Mouse (Mus musculus): ENCODE results near the gene Elp1.

Elp1 gene

GRCm38 (mm10) chr4:56768913-56769312 is 33.2 kb downstream of the Elp1 start:
- DNase-seq (ENCODE audit: low spot score) = no peak

GRCm38 (mm10) chr4:56767861-56768284 is 34.3 kb downstream of the Elp1 start:
- peak; percentile 27 for DNase-seq (ENCODE audit: low spot score)

GRCm38 (mm10) chr4:56757693-56758092 is 44.4 kb downstream of the Elp1 start:
- DNase-seq (ENCODE audit: low spot score) = no peak

DNA sequence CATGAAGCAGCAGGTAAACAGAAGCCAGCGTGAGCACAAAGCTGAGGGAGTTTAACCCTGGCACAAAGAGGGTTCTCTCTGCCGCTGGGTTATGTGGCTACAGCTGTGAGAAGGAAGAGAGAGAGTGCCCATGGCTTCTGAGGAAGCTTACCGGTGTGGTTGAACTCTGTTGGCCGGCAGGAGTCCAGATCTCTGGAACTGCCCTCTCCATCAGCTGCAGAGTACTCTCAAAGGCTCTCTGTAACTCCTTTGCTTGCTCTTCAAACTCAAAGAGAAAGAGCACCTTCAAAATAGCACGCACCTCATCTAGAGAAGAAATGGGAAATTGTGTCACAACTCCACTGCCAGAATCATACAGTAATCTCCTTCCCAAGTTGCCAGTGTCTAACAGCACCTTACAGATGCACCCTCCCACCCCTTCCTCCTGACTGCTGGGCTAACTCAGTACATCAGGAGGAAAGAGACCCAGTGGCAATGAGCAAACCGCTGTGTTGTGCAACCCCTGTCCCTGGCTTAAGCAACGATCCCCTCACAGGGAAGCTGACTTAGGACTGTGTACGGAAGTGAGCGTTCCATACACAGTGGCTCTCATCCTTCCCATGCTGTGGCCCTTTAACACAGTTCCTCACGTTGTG is 45.0 kb downstream of the Elp1 start:
- DNase-seq (ENCODE audit: low spot score) = no peak

- no peak for DNase-seq (ENCODE audit: low spot score)
Measured at GRCm38 (mm10) chr4:56756021-56756420, 46.1 kb downstream of the Elp1 start.

GRCm38 (mm10) chr4:56747456-56747855 is 54.7 kb downstream of the Elp1 start:
- DNase-seq (ENCODE audit: low spot score) = no peak

DNA sequence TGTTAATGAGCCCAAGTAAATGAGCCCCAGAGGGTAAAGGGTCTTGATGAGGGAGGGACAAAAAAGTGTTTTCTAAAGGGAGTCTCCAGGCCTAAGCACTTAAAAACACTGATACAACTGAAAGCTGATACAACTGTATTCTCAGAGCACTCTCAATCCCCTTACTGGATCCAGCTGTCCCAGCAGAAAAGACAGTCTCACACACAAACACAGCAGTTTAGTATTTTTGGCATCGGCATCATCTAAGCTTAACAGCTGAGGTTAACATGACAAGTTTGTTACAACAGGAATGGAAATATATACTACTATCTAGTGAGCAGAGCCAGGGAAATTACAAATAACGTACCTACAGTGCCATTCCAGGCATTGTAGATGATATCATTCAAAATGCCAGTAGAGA is 55.8 kb downstream of the Elp1 start:
- no peak for DNase-seq (ENCODE audit: low spot score)

DNA sequence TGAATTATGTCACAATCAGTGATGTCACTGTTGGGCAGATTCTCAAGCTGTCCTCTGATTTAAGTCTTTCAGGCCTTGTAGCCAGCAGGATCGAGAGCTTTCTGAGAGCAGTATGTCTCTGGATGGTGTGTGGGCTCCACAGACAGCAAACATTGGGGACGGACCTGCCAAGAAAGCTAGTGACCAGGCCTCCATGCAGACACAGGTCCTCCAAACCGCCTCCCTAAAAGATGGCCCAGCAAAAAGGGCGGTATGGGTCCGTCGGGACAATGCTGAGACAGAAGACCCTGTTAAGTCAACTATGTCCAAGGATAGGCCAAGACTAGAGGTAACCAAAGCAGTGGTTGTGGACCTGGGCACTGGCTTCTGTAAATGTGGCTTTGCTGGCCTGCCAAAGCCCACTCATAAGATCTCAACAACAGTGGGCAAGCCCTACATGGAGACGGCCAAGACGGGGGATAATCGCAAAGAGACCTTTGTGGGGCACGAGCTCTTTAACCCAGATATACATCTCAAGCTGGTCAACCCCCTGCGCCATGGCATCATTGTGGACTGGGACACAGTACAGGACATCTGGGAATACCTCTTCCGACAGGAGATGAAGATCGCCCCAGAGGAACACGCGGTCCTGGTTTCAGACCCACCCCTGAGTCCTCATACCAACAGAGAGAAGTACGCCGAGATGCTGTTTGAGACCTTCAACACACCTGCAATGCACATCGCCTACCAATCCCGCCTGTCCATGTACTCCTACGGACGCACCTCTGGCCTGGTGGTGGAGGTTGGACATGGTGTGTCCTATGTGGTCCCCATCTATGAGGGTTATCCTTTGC is 58.6 kb downstream of the Elp1 start, which contains the start of gene Actl7a:
Gene Actl7a, plus strand, starts transcription at position 51 of the 833 bp plus-strand sequence.
- DNase-seq (ENCODE audit: low spot score) = peak; percentile 15

- no peak for DNase-seq (ENCODE audit: low spot score)
Measured at GRCm38 (mm10) chr4:56742698-56743097, 59.4 kb downstream of the Elp1 start.

- DNase-seq (ENCODE audit: low spot score) = no peak
Measured at GRCm38 (mm10) chr4:56741041-56741493, 61.1 kb downstream of the Elp1 start, which contains the start of gene Actl7b. Actl7b (minus strand) TSS chr4:56741443.

DNA sequence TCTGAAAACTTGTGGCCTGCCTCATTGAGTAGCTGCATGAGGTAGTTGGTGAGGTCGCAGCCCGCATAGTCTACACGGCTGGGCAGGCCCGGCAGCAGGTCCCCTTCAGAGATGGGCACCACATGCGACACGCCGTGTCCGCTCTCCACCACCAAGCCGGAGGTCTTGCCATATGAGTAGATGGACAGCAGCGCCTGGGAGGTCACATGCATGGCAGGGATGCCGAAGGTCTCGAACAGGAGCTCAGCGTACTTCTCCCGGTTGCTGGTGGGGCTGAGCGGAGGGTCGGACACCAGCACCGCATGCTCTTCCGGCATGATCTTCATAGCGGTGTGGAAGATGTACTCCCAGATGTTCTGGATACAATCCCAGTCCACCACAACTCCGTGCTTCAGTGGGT is 61.5 kb downstream of the Elp1 start:
- no peak for DNase-seq (ENCODE audit: low spot score)

DNA sequence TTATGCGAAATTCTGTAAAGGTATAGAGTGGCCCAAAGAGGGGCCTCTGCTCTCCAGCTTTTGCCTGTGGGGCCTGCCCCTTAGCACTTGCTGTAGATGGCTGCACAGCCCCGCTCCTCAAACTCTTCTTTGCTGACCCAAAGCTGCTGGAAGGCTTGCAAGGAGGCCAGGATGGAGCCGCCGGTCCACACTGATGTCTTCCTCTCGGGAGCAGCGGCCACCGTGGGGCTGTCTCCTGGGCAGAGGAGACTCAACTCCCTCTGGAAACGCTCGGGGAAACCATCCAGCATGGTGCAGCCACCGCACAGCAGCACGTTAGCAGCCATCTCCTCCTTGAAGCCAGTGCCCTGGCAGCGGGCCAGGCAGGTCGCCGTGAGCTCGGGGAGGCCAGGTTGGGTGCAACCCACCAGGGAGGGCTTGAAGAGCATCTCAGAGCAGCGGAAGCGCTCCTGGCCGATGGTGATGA is 62.1 kb downstream of the Elp1 start, which contains the start of gene Gm26657:
Gene Gm26657, plus strand, starts transcription at position 51 of the 466 bp plus-strand sequence.
- no peak for DNase-seq (ENCODE audit: low spot score)

DNA sequence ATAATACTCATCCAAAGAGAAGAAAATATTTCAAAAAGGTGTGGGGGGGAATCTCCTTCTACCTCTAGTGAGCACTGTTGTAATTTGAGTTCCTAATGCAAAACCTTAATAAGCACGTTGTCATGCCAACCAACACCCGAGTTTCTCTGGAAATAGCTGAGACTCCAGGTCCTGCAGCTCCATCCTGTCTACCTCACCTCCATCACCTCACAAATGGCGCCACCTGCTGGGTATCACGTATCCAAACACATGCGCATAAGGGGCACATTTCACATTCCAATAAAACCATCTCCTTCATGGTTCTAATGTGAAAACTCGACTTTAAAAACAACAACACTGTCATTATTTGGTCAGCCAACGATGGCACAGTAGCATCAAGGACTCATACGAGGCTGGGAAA is 76.3 kb downstream of the Elp1 start:
- DNase-seq (ENCODE audit: low spot score) = peak; percentile 13

GRCm38 (mm10) chr4:56723237-56723636 is 78.9 kb downstream of the Elp1 start:
- peak; percentile 9 for DNase-seq (ENCODE audit: low spot score)

GRCm38 (mm10) chr4:56722346-56722745 is 79.8 kb downstream of the Elp1 start:
- no peak for DNase-seq (ENCODE audit: low spot score)

GRCm38 (mm10) chr4:56721469-56721868 is 80.7 kb downstream of the Elp1 start:
- peak; percentile 11 for DNase-seq (ENCODE audit: low spot score)

- no peak for DNase-seq (ENCODE audit: low spot score)
Measured at GRCm38 (mm10) chr4:56720403-56720802, 81.7 kb downstream of the Elp1 start.

DNA sequence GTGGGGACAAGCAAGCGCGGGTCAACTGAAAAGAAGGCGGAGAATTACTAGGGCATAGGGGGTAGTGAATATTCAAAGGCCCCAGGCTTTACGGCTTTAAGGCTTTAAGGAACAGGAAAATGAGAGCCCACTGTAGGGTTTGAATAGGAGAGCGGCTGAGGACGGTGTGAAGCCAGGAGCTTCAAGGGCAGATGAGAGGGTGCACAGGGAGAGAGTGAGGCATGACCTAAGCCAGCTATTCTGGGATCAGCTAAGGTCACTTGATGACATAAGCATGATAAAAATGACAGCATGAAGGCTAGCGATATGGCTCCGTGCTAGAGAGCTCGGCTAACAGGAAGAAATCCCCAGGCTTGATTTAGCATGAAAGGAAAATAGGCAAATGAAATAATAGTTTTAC is 82.7 kb downstream of the Elp1 start:
- DNase-seq (ENCODE audit: low spot score) = no peak

- no peak for DNase-seq (ENCODE audit: low spot score)
Measured at GRCm38 (mm10) chr4:56718573-56719442, 83.3 kb downstream of the Elp1 start.

DNA sequence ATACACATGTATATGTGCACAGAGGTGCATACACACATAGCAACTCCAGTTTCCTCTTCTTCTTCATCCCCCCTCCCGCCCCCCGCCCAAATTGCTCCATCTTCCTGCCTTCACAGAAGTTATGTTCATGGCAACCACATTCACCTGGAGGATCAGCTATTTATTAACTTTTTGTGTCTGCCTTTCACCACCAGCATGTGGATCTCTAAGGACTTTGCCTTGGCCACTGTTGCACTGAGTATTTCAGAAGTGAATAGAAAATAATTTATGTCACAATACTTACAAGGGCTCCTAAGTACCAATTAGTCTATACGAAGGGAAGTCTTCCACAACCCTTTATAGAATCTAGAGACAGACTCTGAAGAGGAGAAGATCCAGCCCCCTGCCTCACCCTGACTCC is 84.2 kb downstream of the Elp1 start:
- no peak for DNase-seq (ENCODE audit: low spot score)

- no peak for DNase-seq (ENCODE audit: low spot score)
Measured at GRCm38 (mm10) chr4:56716801-56717200, 85.3 kb downstream of the Elp1 start.

GRCm38 (mm10) chr4:56713155-56713554 is 89.0 kb downstream of the Elp1 start:
- DNase-seq (ENCODE audit: low spot score) = no peak
